Mouse (Mus musculus) mesoderm, embryonic 11.5 days (tissue): ENCODE data around the gene Olfr1477.
"Not testable (repeated sequence)": the region's sequence is repeated elsewhere in the genome, so short reads cannot be mapped to it uniquely, and the experiment has no call there.

Experiments
- DNase-seq: peaks from one replicate; pipeline ENCODE4 v3.0.0-alpha.2; 2012; ENCODE audit warnings: low read depth, low spot score

The Olfr1477 gene

DNA sequence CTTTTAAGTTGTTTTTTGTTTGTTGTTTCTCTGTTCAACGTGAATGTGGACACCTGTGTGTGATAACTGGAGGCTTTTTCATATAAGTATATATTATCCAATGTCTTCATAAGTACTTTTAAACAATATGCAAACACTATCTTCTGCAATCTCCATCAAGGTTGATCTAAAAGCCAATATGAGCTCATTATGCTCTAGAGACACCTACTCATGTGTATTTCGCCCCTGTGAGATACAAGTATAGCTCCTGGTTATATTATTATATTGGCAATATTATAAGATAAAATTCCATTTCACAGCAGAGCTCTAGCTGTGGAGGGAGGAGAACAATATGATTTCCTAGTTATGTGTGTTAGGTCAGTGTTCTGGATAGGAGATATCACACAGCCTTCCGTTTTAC, at the start of gene Olfr1477:
Olfr1477 (plus strand) TSS at position 301 of the 400 bp plus-strand sequence.
- DNase-seq: no peak

DNA sequence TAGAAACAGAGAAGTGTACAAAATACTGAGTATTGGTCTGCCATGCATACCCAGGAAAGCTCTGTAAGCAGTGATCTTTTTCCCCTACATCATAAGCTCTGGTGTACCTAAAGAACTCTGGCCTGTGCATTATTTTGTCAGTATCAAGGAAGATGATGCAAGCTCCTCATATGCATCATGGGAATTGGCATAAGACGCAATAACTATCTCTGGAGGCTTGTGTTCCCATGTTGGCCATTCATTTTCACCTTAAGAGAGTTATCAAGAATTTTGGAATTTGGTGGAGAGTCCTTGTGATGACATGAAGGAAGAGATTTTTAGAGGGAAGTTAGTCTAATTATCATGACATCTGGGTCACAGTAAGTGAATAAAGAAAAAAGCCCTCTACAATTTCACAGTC, 44.4 kb upstream of the Olfr1477 start, which contains the start of gene Olfr1472:
Olfr1472 (minus strand) TSS at position 101 of the 400 bp plus-strand sequence.
- DNase-seq: no peak

DNA sequence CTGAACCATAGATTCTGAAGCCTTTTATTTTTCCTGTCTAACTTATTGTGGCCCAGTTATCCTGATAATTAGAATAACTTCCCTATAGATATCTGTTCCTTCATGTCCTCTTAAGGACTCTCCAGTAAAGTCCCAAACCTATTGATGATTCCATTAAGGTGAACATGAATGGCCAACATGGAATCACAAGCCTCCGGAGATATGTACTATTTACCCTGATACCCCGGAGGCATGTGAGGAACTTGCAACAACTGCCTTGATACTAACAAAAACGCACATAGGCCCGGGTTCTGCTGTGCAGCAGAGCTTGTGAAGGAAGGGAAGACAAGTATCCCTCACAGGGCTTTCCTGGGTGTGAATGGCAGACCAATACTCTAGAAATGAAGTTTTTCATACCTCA, 31.1 kb upstream of the Olfr1477 start, which contains the start of gene Olfr1474:
Olfr1474 (plus strand) TSS at position 301 of the 400 bp plus-strand sequence.
- not testable (repeated sequence) for DNase-seq

DNA sequence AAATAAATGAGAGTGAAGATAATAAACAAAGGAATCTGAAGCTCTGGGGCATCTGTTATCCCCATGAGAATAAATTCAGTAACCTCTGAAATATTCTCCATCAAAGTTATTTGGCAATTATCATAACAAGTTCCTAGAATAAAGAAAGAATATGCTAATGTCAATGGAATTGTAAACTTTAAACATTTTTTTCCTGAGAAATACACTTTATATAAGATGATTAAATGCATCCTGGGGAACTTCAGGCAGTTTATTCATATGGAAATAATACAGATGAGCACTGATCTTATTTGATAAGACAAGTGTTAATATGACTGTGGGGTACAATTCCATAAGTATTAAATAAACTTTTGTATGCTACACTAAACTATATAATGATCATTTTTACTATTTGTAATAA, 20.2 kb upstream of the Olfr1477 start, which contains the start of gene Olfr1475:
Olfr1475 (minus strand) TSS at position 101 of the 400 bp plus-strand sequence.
- DNase-seq: no peak

DNA sequence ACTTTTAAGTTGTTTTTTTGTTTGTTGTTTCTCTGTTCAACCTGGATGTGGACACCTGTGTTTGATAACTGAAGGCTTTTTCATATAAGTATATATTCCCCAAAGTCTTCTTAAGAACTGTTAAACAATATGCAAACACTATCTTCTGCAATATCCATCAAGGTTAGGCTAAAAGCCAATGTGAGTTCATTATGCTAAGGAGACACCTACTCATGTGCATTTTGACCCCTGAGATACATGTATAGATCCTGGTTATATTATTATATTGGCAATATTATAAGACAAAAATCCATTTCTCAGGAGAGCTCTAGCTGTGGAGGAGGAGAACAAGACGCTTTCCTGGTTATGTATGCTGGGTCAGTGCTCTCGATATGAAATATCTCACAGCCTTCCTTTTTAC, 27.3 kb downstream of the Olfr1477 start, which contains the start of gene Olfr1480:
Olfr1480 (plus strand) TSS at position 301 of the 400 bp plus-strand sequence.
- no peak for DNase-seq
